Mouse (Mus musculus) embryonic facial prominence, embryonic 12.5 days (tissue): ENCODE measurements around the gene Ifna4. TPM values are rescaled to one million over a fixed set of nuclear protein-coding genes. Genes with fewer than 3 reads are reported as not detected.

ENCODE experiments used
- ATAC-seq: fragments of 200-750 bp; cut with Nextera tagmentation; 2 replicates; pipeline ENCODE4 v1.8.0; 2017; ENCODE audit not compliant: insufficient number of reproducible peaks, insufficient read depth, low FRiP score, low TSS enrichment
- H3K27ac ChIP-seq: fragments of 300-500 bp; sonication (generic); 2 replicates; pipeline ENCODE4 v1.5.1; 2016; ENCODE audit warnings: mild to moderate bottlenecking
- H3K27me3 ChIP-seq: fragments of 300-500 bp; sonication (generic); 2 replicates; pipeline ENCODE4 v1.6.1; 2016; ENCODE audit warnings: mild to moderate bottlenecking, moderate library complexity
- H3K36me3 ChIP-seq: fragments of 300-500 bp; sonication (generic); 2 replicates; pipeline ENCODE4 v1.6.1; 2016; ENCODE audit warnings: mild to moderate bottlenecking
- H3K4me1 ChIP-seq: fragments of 300-500 bp; sonication (generic); 2 replicates; pipeline ENCODE4 v1.6.1; 2016
- H3K4me2 ChIP-seq: fragments of 300-500 bp; sonication (generic); replicated peaks from 2 replicates; pipeline ENCODE4 v1.6.1; 2016; ENCODE audit warnings: mild to moderate bottlenecking, moderate library complexity
- H3K4me3 ChIP-seq: fragments of 300-500 bp; sonication (generic); 2 replicates; pipeline ENCODE4 v1.5.1; 2016; ENCODE audit warnings: mild to moderate bottlenecking
- H3K9ac ChIP-seq: fragments of 300-500 bp; sonication (generic); 2 replicates; pipeline ENCODE4 v1.6.1; 2016; ENCODE audit warnings: mild to moderate bottlenecking, moderate library complexity
- H3K9me3 ChIP-seq: fragments of 300-500 bp; sonication (generic); 2 replicates; pipeline ENCODE4 v1.6.1; 2016; ENCODE audit warnings: mild to moderate bottlenecking, moderate library complexity
- WGBS: fragments of 180-500 bp; shearing (Covaris S2); methylation state at CpG from one replicate; pipeline ENCODE4 v1.1.7; 2016; 5-methylcytosine and 5-hydroxymethylcytosine counted together
- polyA plus RNA-seq: library from polyadenylated mRNA; unstranded; fragments of >200 nt; fragmentation: Nextera tagmentation; extraction: Ambion mirVana; gene quantifications from 2 replicates; pipeline ENCODE4 v1.2.1, GENCODE M21; 2016

Ifna4 gene
- polyA plus RNA-seq, 1 experiment from 2014 or later = not detected

DNA sequence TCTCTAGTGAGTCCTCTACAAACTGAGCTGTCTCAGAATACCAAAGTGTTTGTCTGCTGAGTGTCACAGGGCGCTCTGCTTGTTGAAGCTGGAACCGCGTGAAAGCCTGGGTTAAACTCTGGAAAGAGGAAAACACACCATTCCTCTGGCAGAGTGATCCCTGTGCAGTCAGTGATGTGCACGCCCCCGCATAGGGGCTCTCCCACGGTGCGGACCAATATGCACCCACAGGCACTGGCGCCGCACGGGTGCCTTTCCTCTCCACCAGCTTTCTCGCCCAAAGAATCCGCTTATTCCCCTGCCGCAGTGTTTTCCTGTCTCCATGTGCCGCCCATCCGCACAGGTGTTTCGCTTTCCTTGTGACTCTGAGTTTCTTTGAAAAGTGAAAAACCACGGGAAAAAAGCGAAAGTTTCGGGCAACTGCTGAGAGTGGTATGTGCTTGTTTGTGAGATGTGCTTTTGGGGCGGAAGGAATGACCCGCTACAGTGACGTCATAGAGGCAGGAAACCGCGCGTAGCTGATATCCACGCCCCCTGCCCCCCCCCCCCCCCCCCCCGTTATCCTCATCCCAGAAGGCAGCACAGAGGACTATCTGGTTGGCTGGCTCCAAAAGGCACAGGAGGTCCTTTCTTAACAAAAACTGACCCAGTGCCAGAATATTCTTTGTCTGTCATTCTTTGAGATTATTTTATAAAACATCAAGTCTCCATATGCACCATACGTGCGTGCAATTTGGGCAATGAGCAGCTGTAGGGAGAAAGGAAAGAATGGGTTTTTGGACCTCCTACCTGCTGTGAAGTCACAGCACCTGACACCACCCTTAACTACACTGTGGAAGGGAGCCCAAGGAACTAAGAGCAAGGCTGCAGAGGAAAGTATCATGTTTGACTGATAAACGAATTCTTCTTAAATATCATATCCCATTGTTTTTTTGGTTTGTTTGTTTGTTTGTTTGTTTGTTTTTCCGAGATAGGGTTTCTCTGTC, 26.6 kb downstream of the Ifna4 start:
- Histone ChIP-seq H3K4me2 (peak overlapping the region; percentile 85), H3K9ac (peak overlapping the region; percentile 4; the same call in 1 of the 2 replicates), H3K27me3 (0 out of 2 replicates have a peak, but pooled peaks cover 5% of the 10 kb centered on the region), H3K4me3 (peak overlapping the region; percentile 50), H3K36me3 (no peaks in the 10 kb centered on the region), H3K4me1 (peaks cover 2% of the 10 kb centered on the region), H3K9me3 (no peaks in the 10 kb centered on the region), H3K27ac (no peak overlapping the region)
- WGBS = 7% methylated on average over 30 of the region's 31 CpGs
- peak; percentile 65 for ATAC-seq

GRCm38 (mm10) chr4:88872691-88873090, 31.0 kb downstream of the Ifna4 start:
- 0% methylated on average over 2 of the region's 2 CpGs for WGBS
- Histone ChIP-seq H3K36me3 (no peaks in the 10 kb centered on the region), H3K27me3 (no peaks in the 10 kb centered on the region), H3K27ac (no peak overlapping the region), H3K4me1 (no peaks in the 10 kb centered on the region), H3K4me3 (no peak overlapping the region), H3K9ac (no peak overlapping the region), H3K4me2 (no peak overlapping the region), H3K9me3 (no peaks in the 10 kb centered on the region)
- ATAC-seq = no peak

- Histone ChIP-seq H3K9ac (no peak overlapping the region), H3K27me3 (no peaks in the 10 kb centered on the region), H3K4me1 (no peaks in the 10 kb centered on the region), H3K4me3 (no peak overlapping the region), H3K27ac (no peak overlapping the region), H3K36me3 (no peaks in the 10 kb centered on the region), H3K4me2 (no peak overlapping the region), H3K9me3 (no peaks in the 10 kb centered on the region)
- 69% methylated on average over 3 of the region's 4 CpGs for WGBS
- no peak for ATAC-seq
Measured at GRCm38 (mm10) chr4:88875435-88876095, 33.9 kb downstream of the Ifna4 start.

DNA sequence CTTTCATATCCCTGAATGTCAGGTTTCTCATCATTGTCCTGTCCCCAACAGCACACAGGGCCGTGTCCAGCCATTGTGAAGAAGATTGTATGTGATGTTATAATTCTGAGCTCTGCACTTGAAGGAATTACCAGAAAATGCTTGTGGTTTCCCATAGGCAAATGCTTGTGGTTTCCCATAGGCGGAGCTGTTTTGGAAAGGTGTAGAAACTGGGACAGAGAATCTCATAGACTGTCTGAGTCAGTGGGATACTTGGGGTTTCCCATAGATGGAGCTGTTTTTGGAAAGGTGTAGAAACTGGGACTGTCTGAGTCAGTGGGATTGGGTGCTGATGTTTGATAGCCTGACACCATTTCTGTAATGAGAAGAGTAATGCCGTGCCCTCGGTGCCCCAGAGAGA, 34.9 kb downstream of the Ifna4 start:
- H3K27me3 ChIP-seq = no peaks in the 10 kb centered on the region
- 69% methylated on average over 4 of the region's 4 CpGs for WGBS
- no peaks in the 10 kb centered on the region for H3K9me3 ChIP-seq
- H3K27ac ChIP-seq = no peak overlapping the region
- no peak overlapping the region for H3K4me2 ChIP-seq
- no peaks in the 10 kb centered on the region for H3K36me3 ChIP-seq
- H3K4me3 ChIP-seq = no peak overlapping the region
- no peak overlapping the region for H3K9ac ChIP-seq
- no peaks in the 10 kb centered on the region for H3K4me1 ChIP-seq
- no peak for ATAC-seq

GRCm38 (mm10) chr4:88878246-88878645, 36.6 kb downstream of the Ifna4 start:
- H3K9ac ChIP-seq = no peak overlapping the region
- no peaks in the 10 kb centered on the region for H3K9me3 ChIP-seq
- 42% methylated on average over 10 of the region's 10 CpGs for WGBS
- no peak overlapping the region for H3K27ac ChIP-seq
- no peak for ATAC-seq
- no peaks in the 10 kb centered on the region for H3K36me3 ChIP-seq
- H3K4me3 ChIP-seq = no peak overlapping the region
- no peak overlapping the region for H3K4me2 ChIP-seq
- no peaks in the 10 kb centered on the region for H3K27me3 ChIP-seq
- no peaks in the 10 kb centered on the region for H3K4me1 ChIP-seq

GRCm38 (mm10) chr4:88878772-88879171, 37.1 kb downstream of the Ifna4 start:
- no peaks in the 10 kb centered on the region for H3K36me3 ChIP-seq
- ATAC-seq = no peak
- H3K9ac ChIP-seq = no peak overlapping the region
- 78% methylated on average over 4 of the region's 4 CpGs for WGBS
- no peak overlapping the region for H3K27ac ChIP-seq
- H3K4me1 ChIP-seq = no peaks in the 10 kb centered on the region
- no peak overlapping the region for H3K4me2 ChIP-seq
- H3K4me3 ChIP-seq = no peak overlapping the region
- no peaks in the 10 kb centered on the region for H3K9me3 ChIP-seq
- no peaks in the 10 kb centered on the region for H3K27me3 ChIP-seq

- 89% methylated on average over 8 of the region's 8 CpGs for WGBS
- ATAC-seq = no peak
- H3K27ac ChIP-seq = no peak within 1 kb of the TSS
Measured at GRCm38 (mm10) chr4:88880101-88880500, 38.4 kb downstream of the Ifna4 start, which contains the start of gene Ifne. Gene Ifne (minus strand): TSS chr4:88880201.

DNA sequence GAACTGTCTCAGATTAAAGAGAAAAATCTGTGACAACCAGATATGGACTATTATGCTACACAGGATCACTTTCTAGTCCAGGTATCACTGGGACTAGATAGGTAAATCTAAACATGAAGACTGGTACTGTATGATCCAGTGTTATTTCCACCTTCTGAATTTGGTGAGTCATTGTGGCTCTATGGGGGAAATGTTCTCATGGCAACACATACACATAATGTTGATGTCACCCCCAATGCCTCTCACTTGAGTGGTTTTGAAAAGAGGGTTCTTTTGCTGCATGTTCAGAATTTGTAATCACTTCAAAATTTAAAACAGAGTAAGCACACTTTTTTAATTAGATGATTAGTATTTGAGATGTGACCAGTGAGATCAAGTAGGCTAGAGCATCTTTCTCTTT, 46.6 kb downstream of the Ifna4 start:
- H3K4me2 ChIP-seq = no peak overlapping the region
- no peak overlapping the region for H3K27ac ChIP-seq
- no peak overlapping the region for H3K9ac ChIP-seq
- ATAC-seq = no peak
- H3K4me1 ChIP-seq = no peaks in the 10 kb centered on the region
- H3K27me3 ChIP-seq = no peaks in the 10 kb centered on the region
- H3K4me3 ChIP-seq = no peak overlapping the region
- H3K9me3 ChIP-seq = no peaks in the 10 kb centered on the region
- H3K36me3 ChIP-seq = no peaks in the 10 kb centered on the region

More at GRCm38 (mm10) chr4:88880101-88880500, 38.4 kb downstream of the Ifna4 start, which contains the start of gene Ifne:
- Histone ChIP-seq H3K9me3 (no peaks in the 10 kb centered on the region), H3K4me2 (no peak within 1 kb of the TSS), H3K4me3 (no peak within 1 kb of the TSS), H3K4me1 (no peaks in the 10 kb centered on the region), H3K9ac (no peak within 1 kb of the TSS), H3K27me3 (no peaks in the 10 kb centered on the region), H3K36me3 (no peaks in the 10 kb centered on the region)

Other genes starting within 250 kb of the Ifna4 start
- gene Ifna9, start 249.5 kb upstream of the Ifna4 start, polyA plus RNA-seq = not detected in 2 replicates
- not detected in 2 replicates for gene Ifna12, start 238.5 kb upstream of the Ifna4 start, polyA plus RNA-seq
- gene C87499, start 207.4 kb upstream of the Ifna4 start, polyA plus RNA-seq = not detected in 2 replicates
- gene Ifna13, start 197.4 kb upstream of the Ifna4 start, polyA plus RNA-seq = not detected in 2 replicates
- not detected in 2 replicates for gene Ifna16, start 164.9 kb upstream of the Ifna4 start, polyA plus RNA-seq
- gene Ifna2, start 157.9 kb upstream of the Ifna4 start, polyA plus RNA-seq = not detected in 2 replicates
- gene Ifnab, start 150.5 kb upstream of the Ifna4 start, polyA plus RNA-seq = not detected in 2 replicates
- 1.5 and 1.8 TPM in 2 replicates for gene Gm26566, start 120.1 kb upstream of the Ifna4 start, polyA plus RNA-seq
- gene Klhl9, start 119.4 kb upstream of the Ifna4 start, polyA plus RNA-seq = 130 and 143 TPM in 2 replicates
- gene Gm13271, start 87.0 kb upstream of the Ifna4 start, polyA plus RNA-seq = not detected in 2 replicates
- 0.32 and 0.41 TPM in 2 replicates for gene Gm13283, start 81.7 kb upstream of the Ifna4 start, polyA plus RNA-seq
- 0.37 TPM in 1 of 2 replicates, not detected in the other for gene Gm13290, start 68.0 kb upstream of the Ifna4 start, polyA plus RNA-seq
- not detected in 2 replicates for gene Gm13289, start 64.9 kb upstream of the Ifna4 start, polyA plus RNA-seq
- not detected in 2 replicates for gene Gm13272, start 62.0 kb upstream of the Ifna4 start, polyA plus RNA-seq
- 0.20 and 0.32 TPM in 2 replicates for gene Ifnz, start 59.7 kb upstream of the Ifna4 start, polyA plus RNA-seq
- gene Gm13276, start 56.2 kb upstream of the Ifna4 start, polyA plus RNA-seq = not detected in 2 replicates
- gene Gm13277, start 53.2 kb upstream of the Ifna4 start, polyA plus RNA-seq = not detected in 2 replicates
- gene Gm13278, start 50.3 kb upstream of the Ifna4 start, polyA plus RNA-seq = not detected in 2 replicates
- not detected in 2 replicates for gene Gm13275, start 47.4 kb upstream of the Ifna4 start, polyA plus RNA-seq
- gene Gm13279, start 44.5 kb upstream of the Ifna4 start, polyA plus RNA-seq = not detected in 2 replicates
- 1.0 and 1.5 TPM in 2 replicates for gene Gm13285, start 42.2 kb upstream of the Ifna4 start, polyA plus RNA-seq
- not detected in 2 replicates for gene Gm13287, start 38.6 kb upstream of the Ifna4 start, polyA plus RNA-seq
- gene Gm13288, start 36.3 kb upstream of the Ifna4 start, polyA plus RNA-seq = 0.15 TPM in 1 of 2 replicates, not detected in the other
- gene Ifna7, start 25.6 kb upstream of the Ifna4 start, polyA plus RNA-seq = not detected in 2 replicates
- gene Ifna11, start 21.9 kb upstream of the Ifna4 start, polyA plus RNA-seq = not detected in 2 replicates
- not detected in 2 replicates for gene Ifna6, start 14.4 kb upstream of the Ifna4 start, polyA plus RNA-seq
- gene Ifna5, start 6.3 kb upstream of the Ifna4 start, polyA plus RNA-seq = not detected in 2 replicates
- gene Ifna1, start 8.2 kb downstream of the Ifna4 start, polyA plus RNA-seq = not detected in 2 replicates
- gene Ifne, start 38.3 kb downstream of the Ifna4 start, polyA plus RNA-seq = not detected in 2 replicates